Mouse (Mus musculus) cerebellum, postnatal 25 days (tissue): Measurements from ENCODE around the gene Fblim1.
A peak's percentile ranks its signal among the peaks of the same experiment; 100 is the strongest.
"Not testable (repeated sequence)": the region's sequence is repeated elsewhere in the genome, so short reads cannot be mapped to it uniquely, and the experiment has no call there.

ENCODE experiments used
- DNase-seq, 2 experiments: peaks; one replicate each; pipeline ENCODE4 v3.0.0; 2021; ENCODE audit warnings: mixed read lengths in 2 of 2

The Fblim1 gene

DNA sequence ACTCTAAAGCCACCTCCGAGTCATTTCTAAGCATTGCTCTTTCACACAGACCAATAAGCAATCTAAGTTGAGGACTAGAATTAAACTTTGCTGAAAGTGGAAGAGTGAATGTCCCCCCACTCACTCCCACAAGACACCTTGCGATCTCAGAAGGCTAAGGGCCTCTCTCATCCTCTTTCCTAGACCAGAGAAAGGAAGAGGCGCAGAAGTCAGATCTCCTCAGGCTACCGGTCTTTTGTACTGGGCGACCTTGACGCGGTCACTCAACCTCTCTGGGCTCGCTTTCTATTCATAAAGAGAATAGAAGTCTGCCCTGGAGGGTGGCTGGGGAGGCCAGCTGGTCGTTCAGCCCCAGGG lies 7.0 kb downstream of the Fblim1 start:
- DNase-seq: no peak

GRCm38 (mm10) chr4:141598199-141598893 lies 7.5 kb downstream of the Fblim1 start:
- DNase-seq: no peak

DNA sequence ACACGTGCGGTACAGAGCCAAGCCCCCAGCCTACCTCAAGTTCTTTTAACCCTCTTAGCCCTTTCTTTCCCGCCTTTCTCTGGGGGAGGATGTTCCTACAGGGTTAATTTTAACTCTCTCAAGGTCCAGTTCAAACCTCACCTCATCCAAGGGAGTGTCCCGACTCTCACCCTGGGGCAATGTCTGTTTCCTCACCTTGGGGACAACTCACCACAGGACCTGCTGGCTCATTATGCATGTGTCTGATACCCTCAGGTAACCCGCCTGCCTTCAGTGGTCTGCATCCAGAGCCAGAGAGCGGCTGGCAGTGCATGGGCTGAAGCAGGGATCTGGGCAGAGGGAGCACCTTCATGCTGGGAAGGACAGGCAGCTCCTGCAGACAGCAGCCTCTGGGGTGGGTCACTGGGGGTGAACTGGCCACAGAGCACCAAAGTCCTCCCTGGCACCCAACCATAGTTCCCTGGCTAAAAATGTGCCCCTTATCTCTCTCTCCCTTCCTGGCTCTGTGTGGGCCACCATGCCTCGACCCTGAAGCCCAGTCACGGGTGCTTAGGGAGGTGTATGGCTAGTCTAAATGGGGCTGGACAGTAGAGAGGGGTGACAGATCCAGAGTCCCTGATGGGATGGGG lies 9.1 kb downstream of the Fblim1 start:
- DNase-seq: no peak

DNA sequence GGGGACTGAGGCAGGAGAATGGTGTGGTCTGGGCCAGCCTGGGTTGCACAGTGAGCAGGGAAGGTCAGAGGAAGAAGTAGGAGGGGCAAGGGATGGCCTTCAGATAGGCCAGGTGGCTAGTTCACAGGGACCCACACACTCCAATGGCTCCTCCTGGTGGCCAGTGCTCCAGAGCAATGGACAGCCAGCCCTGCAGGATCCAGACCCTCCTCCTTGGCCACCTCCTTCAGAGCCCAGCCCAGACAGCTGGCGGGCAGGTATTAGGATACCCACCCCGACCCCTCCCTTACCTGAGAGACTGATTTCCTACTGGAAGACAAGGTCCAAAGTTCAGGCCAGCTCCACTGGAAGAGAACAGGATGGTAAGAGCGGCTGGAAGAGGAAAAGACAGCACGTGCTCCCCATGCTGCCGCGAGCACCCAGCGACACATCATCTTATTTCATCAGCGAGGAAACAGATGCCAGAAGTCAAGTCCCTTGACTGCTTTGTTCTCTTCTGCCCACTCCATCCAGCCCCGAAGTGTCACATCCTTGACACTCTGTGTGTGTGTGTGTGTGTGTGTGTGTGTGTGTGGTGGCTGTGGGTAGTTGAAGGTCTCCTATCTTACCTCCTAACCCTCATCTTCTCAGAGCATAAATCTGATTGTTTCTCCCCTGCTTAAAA lies 10.2 kb downstream of the Fblim1 start:
- DNase-seq: no peak

DNA sequence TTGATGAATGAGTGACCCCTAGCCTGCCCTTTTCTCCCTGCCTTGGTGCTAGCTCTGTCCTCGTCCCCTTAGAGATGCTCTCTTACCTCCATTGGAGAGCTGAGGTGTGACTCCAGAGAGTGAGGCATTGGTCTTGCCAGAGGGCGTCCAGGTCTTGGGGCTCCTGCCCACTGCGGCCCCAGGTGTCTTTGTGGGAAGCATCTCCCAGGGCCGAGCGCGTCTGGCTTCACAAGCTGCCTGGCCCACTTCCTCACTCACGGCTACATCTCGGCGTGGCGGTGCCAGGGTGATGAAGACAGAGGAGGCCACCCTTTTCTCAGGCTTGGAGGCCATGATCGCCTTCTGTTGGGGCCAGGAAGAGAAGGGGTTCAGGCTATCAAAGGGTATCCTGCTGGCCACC lies 10.8 kb downstream of the Fblim1 start:
- no peak for DNase-seq

GRCm38 (mm10) chr4:141591547-141591946 lies 14.3 kb downstream of the Fblim1 start:
- DNase-seq: peak in 1 of 2 experiments; percentile 24

DNA sequence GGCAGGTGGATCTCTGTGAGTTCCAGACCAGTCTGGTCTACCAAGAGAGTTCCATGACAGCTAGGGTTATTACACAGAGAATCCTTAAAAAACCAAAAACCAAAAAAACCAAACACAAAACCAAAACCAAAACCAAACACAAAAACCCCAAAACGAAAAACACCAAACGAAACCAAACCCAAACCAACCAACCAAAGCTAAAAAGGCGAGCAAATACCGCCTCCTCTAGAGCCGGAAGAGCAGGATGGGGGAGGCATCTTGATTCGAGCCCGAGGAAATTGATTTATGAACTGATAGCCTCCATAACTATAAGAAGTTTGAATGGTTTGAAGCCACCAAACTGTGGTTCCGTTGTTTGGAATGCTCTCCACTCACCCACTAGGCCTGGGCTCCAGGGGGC lies 22.0 kb downstream of the Fblim1 start:
- no peak for DNase-seq

- DNase-seq: no peak
Measured at GRCm38 (mm10) chr4:141581051-141581450, 24.8 kb downstream of the Fblim1 start.

- no peak for DNase-seq
Measured at GRCm38 (mm10) chr4:141578833-141579232, 27.1 kb downstream of the Fblim1 start.

DNA sequence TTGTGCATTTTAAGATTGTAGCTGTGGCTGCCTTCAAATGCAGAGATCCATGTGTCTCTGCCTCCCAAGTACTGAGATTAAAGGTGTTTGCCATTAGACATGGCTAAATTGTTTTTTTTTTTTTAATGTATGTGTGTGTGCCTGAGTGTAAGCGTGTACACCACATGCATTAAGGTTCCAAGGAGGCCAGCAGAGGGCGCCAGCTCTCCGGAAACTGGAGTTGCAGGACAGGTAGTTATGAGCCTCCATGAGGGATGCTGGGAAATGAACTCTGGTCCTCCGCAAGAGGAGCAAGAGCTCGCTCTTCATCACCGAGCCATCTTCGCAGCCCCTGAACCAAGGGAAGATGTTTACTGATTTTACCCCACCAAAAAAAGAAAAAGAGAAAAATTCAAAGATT lies 29.0 kb downstream of the Fblim1 start:
- no peak for DNase-seq

DNA sequence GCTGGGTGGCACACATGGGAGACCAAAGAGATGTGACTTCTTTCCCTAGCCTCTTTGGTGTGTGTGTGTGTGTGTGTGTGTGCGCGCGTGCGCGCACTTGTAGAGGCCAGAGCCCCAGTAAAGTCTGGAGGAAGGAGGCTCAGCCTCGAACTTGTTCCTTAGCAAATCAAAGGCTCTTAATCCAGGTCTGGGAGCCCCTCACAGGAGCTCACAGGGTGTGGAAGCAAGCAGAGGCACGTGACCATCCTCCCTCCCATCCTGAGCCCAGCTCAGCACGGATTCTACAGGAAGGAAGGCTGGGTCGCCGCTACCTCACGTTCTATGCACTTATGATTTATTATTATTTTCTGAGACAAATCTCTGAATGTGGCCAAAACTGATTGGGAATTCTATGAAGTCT lies 29.5 kb downstream of the Fblim1 start:
- DNase-seq: no peak

DNA sequence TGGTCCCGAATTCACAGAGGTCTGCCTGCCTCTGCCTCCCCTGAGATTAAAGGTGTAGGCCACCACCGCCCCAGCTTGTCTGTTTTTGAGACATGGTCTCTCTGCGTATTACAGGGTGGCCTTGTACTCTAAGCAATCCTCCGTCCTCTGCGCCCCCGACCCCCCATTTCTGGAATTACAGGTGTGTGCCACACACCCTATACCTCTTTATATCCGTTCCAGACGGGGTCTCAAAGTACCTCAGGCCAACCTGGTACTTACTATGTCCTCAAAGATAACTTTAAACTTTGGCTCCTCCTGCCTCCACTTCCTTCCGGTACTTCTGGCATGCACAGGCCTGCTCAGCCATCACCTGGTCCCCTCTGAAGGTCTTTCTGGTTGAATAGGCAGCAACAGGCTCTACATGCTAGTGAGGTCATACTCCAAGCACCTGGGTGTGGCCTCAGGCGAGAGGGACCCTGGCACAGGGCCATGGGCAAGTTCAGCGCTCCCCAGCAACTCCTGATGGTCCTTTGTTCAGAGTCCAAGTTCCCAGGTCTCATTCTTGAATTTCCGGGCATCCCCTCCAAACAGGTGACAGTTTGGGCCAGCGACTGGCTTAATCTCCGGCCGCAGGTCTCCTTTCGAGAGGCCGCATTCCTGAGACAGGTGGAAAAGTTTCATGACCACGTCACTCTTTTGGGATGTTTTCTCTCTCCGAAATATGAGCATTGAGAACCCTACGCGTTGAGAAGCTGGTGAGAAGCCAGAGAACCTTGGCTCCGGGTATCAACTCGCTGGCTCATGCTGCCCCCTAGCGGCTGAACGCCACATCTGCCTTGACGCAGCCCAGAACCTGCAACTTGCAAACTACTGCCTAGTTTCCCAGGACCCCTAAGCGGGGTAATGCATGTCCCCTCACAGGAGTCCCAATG lies 30.9 kb downstream of the Fblim1 start:
- DNase-seq: peak; percentile 85 to 91

DNA sequence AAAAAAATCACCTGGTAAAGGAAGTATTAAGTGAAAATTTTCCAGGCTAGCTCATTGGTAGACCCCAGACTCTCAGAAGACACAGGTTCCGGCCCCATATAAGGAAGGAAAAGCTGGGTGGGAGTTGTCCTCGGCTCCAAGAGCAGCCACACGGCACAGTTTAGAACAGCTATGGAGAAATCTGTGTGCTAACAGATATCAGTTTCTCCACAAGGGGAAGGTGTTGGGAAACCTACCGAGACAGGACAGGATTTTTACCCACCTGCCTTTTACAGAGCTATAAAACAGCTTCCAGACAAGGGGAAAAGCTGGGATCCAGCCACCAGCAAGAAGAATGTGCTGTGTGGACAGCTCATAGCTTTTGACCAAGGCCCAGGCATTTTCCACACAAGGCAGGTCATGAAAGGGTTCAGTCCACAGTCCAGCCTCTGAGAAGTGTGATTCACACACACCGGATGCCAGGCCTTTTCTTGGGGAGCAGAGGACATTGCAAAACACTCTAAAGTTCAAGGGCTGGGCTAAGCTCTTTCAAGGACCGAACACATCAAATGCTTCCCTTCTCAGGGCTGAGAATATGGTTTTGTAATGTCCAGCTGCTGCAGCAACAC lies 32.4 kb downstream of the Fblim1 start:
- no peak for DNase-seq

DNA sequence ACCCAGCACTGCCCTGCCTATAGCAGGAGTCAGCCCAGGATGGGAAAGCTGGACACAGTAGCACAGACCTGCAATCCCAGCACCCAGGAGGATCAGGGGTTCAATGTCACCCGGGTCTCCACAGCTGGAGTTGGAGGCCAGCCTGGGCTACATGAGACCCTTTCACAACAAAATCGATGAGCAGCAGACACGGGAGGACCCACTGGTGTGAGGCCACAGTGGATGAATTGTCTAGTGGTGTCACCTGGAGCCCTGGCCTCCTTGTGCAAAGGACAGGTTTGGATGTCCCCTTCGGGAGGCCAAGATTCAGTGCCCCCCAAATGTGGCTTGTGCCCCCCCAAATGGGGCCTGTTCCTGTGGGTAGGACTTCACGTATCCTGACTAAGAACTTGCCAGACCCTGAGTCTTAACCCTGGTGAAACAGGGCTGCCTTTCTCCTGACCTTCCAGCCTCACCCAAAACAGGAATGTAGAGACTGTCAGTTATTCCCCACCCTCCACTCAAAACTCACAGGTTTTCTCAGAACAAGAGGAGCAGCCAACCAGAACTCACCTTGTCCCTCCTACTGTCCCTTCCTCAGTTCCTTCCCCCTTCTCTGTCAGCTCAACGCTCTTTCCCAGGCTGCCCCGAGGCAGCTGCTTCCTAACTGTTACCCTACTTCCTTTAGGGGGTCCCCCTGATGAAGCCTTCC lies 33.1 kb downstream of the Fblim1 start:
- DNase-seq: no peak

DNA sequence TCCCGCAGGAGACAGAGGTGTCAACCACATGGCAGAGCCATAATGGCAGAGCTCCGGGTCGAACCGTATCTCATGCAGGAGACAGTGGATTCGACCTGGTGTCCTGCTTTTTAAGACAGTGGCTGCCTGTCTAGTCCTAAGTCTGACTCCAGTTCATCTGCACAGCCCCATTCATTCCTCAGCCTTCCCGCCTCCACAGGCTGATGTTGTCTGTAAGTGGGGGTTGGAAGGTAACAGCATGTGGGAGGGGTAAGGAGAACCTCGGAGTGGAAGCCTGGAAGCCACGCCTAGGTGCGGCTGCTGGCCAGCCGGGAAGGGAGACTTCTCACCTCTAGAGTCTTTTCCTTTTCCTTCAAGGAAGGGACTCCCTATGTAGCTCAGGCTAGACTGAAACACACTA lies 34.0 kb downstream of the Fblim1 start:
- no peak for DNase-seq

DNA sequence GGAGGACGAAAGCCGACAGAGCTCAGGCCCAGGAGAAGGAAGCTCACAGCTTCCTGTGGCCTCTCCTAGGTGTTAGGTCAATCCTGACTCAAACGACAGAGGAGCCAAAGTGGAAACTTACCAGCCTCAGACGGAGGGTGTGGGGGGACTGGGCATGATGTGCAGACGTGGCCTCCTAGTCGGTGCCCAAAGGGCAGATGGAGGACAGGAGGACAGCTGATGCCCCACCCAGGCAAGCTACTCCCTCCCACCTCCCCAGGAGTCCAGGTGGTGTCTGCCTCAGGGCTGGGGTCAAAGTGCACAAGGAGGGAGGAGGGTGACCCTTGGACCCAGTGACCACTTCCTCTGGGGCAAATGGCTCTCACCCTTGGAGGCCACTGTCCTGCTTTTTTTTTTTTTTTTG lies 34.6 kb downstream of the Fblim1 start:
- no peak for DNase-seq

GRCm38 (mm10) chr4:141570821-141571220 lies 35.1 kb downstream of the Fblim1 start:
- no peak for DNase-seq

- no peak for DNase-seq
Measured at GRCm38 (mm10) chr4:141570004-141570403, 35.9 kb downstream of the Fblim1 start.

- DNase-seq: no peak
Measured at GRCm38 (mm10) chr4:141568966-141569365, 36.9 kb downstream of the Fblim1 start.

GRCm38 (mm10) chr4:141567174-141567573 lies 38.7 kb downstream of the Fblim1 start:
- not testable (repeated sequence) for DNase-seq

DNA sequence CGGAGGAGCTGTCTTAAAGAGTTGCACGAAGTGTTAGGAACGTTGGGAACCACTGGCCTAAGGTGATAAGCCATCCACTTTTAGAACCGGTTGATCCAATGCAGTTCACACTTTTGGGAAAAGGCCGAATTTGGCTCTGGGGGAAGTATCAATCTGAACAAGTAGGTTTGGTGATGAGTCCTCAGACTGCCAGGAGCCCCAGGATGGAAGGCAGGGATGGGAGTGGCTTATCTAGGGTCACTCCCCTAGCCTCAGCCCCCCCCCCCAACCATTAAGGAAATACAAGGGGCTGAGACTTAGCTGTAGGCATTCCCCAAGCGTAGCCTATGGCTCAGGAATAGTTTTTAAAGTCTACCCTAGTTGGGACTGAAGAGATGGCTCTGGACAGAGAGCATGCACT lies 39.7 kb downstream of the Fblim1 start:
- no peak for DNase-seq

- no peak for DNase-seq
Measured at GRCm38 (mm10) chr4:141565325-141565724, 40.6 kb downstream of the Fblim1 start.
